ENCODE assay signal across 15 mouse cellular contexts in the genomic region with DNA sequence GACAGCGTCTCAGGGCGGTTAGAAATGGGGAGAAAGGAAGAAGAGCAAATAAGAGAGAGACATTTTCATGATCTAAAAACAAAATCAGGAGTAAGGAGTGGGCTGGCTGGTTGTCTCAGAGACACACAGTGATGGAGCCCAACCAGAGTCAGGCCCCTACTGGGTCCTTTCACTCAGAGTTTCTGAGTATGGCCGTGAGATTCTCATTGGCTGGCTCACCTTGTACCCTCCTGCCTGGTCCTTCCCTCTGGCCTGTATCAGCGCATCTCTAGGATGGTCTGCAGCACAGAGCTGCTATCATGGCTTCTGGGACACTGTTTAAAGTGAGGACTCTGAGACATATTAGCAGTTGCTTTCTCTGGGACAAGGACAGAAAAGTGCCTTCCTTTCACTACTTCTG. TPM values are rescaled to one million over a fixed set of nuclear protein-coding genes. Genes with fewer than 3 reads are reported as not detected.
"Had no signal": no experiment of that assay in that cellular context is flagged by ENCODE, and none has a peak within 500 bp of the region (broad histone marks: within the 10 kb centered on the region; RNA-seq: fewer than 3 reads in every experiment).

No protein-coding gene starts in this region.

- DNase-seq: kidney, postnatal 36 days; lung, embryonic 14.5 days; lung, postnatal 10 days; lung, postnatal 4 days; spleen, adult 18-20 months; thymus, adult 18-20 months; thymus, postnatal 14 days had no signal

- ATAC-seq: liver, embryonic 12.5 days; midbrain, embryonic 15.5 days had no signal

- H3K27ac ChIP-seq: kidney, postnatal 0 days; limb, embryonic 15.5 days; liver, embryonic 12.5 days; midbrain, embryonic 15.5 days; neural tube, embryonic 12.5 days had no signal

- H3K4me3 ChIP-seq: limb, embryonic 15.5 days; liver, embryonic 12.5 days; megakaryocyte, embryonic 14.5 days; midbrain, embryonic 15.5 days; neural tube, embryonic 12.5 days had no signal

RNA-seq across cellular contexts. Expression of gene Rcvrn, which starts 40.6 kb away (rescaled TPM):
- total RNA-seq: monocyte, adult 5-6 weeks; neutrophil, adult 5-6 weeks had no signal
